Comparison of ENCODE assay signal across 19 mouse cellular contexts in the genomic region with DNA sequence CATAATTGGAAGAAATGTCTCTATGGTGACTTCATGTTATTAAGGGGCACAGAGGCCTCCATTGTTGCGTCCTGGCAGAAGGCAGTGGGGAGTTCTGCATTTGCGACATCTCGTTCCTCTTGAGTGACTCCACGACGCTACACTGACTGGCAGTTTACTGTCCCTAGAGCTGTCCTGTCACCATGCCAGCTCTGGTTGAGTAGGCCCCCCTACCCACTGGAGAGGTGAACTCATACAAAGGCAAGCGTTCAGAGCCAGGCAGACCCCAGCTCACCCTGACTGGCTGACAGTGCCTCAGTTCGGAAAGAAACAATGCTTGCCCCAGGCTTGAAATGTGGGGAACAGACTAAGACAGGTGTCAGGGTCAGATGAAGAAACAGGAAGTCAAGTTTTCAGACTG. TPM values are rescaled to one million over a fixed set of nuclear protein-coding genes. Genes with fewer than 3 reads are reported as not detected.
DNase-seq lines count a peak whose midpoint lies in the region; ATAC-seq lines count a peak whose summit lies in the region.
"Had no signal": no experiment of that assay in that cellular context is flagged by ENCODE, and none has a peak within 500 bp of the region (broad histone marks: within the 10 kb centered on the region; RNA-seq: fewer than 3 reads in every experiment).

No protein-coding gene starts in this region.

- no peak for ATAC-seq in forebrain, embryonic 14.5 days
- ATAC-seq in forebrain, embryonic 15.5 days (replicated peaks) = no peak
- ATAC-seq in midbrain, embryonic 13.5 days = no peak
- peak; percentile 49 for ATAC-seq in granulocyte monocyte progenitor cell, adult 5-6 weeks (replicated peaks; ENCODE audit: poor library complexity, severe bottlenecking)
- ATAC-seq: forebrain, postnatal 0 days; intestine, embryonic 15.5 days had no signal

- no peaks in the 10 kb centered on the region for H3K27me3 ChIP-seq in forebrain, embryonic 14.5 days (replicated peaks; ENCODE audit: control insufficient read depth, insufficient read depth, low read length)
- H3K27me3 ChIP-seq in forebrain, embryonic 15.5 days = no peaks in the 10 kb centered on the region
- H3K27me3 ChIP-seq in midbrain, embryonic 13.5 days = no peaks in the 10 kb centered on the region
- H3K27me3 ChIP-seq in midbrain, embryonic 10.5 days (ENCODE audit: low read depth, poor library complexity, severe bottlenecking) = 0 out of 2 replicates have a peak, but pooled peaks cover 7% of the 10 kb centered on the region
- H3K27me3 ChIP-seq: intestine, embryonic 15.5 days; limb, embryonic 13.5 days; lung, embryonic 15.5 days had no signal

- H3K36me3 ChIP-seq in forebrain, embryonic 14.5 days (ENCODE audit: control insufficient read depth, insufficient read depth, low read length) = no peaks in the 10 kb centered on the region
- H3K36me3 ChIP-seq in forebrain, embryonic 15.5 days = no peaks in the 10 kb centered on the region
- no peaks in the 10 kb centered on the region for H3K36me3 ChIP-seq in midbrain, embryonic 13.5 days
- no peaks in the 10 kb centered on the region for H3K36me3 ChIP-seq in midbrain, embryonic 10.5 days
- H3K36me3 ChIP-seq: heart, embryonic 10.5 days; intestine, embryonic 15.5 days; limb, embryonic 13.5 days; lung, embryonic 15.5 days had no signal

- no peaks in the 10 kb centered on the region for H3K9me3 ChIP-seq in forebrain, embryonic 14.5 days (replicated peaks; ENCODE audit: control insufficient read depth, low read length)
- no peaks in the 10 kb centered on the region for H3K9me3 ChIP-seq in forebrain, embryonic 15.5 days
- H3K9me3 ChIP-seq in midbrain, embryonic 13.5 days = no peaks in the 10 kb centered on the region
- H3K9me3 ChIP-seq in midbrain, embryonic 10.5 days (replicated peaks) = no peaks in the 10 kb centered on the region
- H3K9me3 ChIP-seq: heart, embryonic 10.5 days; intestine, embryonic 15.5 days; limb, embryonic 13.5 days; lung, embryonic 15.5 days had no signal

- WGBS in forebrain, embryonic 14.5 days = 24% methylated on average over 7 of the region's 7 CpGs
- WGBS in forebrain, embryonic 15.5 days = 32% methylated on average over 7 of the region's 7 CpGs
- 46% methylated on average over 7 of the region's 7 CpGs for WGBS in midbrain, embryonic 13.5 days
- WGBS in midbrain, embryonic 10.5 days = 72% methylated on average over 7 of the region's 7 CpGs

- no peak for DNase-seq in forebrain, embryonic 14.5 days (ENCODE audit: low spot score)
- no peak for DNase-seq in midbrain, embryonic 10.5 days (ENCODE audit: low spot score)
- DNase-seq in spleen, postnatal 10 days (ENCODE audit: low spot score in 2 of 2) = peak; percentile 28 to 57
- DNase-seq in embryo, embryonic 11 days = no peak
- DNase-seq in frontal cortex, postnatal 36 days (ENCODE audit: low spot score in 2 of 2) = no peak
- DNase-seq: adrenal gland, adult 2 months; cerebellum, adult 9-10 months; forebrain, postnatal 0 days; gastrocnemius, postnatal 10 days; heart, postnatal 14 days; thymus, postnatal 36 days had no signal

- H3K27ac ChIP-seq in forebrain, embryonic 14.5 days (ENCODE audit: low read depth, low read length) = 0 out of 2 replicates have a peak overlapping the region, but pooled peaks have one; percentile 30
- H3K27ac ChIP-seq in forebrain, embryonic 15.5 days (replicated peaks) = no peak overlapping the region
- H3K27ac ChIP-seq in midbrain, embryonic 13.5 days = 0 out of 2 replicates have a peak overlapping the region, but pooled peaks have one; percentile 2
- no peak overlapping the region; the same call in 1 of the 2 replicates for H3K27ac ChIP-seq in midbrain, embryonic 10.5 days (replicated peaks)
- H3K27ac ChIP-seq: heart, embryonic 10.5 days; intestine, embryonic 15.5 days; limb, embryonic 13.5 days; lung, embryonic 15.5 days had no signal

- no peak overlapping the region for H3K4me2 ChIP-seq in forebrain, embryonic 14.5 days (ENCODE audit: low read length)
- H3K4me2 ChIP-seq in forebrain, embryonic 15.5 days (replicated peaks) = no peak overlapping the region
- H3K4me2 ChIP-seq in midbrain, embryonic 13.5 days (replicated peaks) = no peak overlapping the region
- H3K4me2 ChIP-seq: intestine, embryonic 15.5 days; limb, embryonic 13.5 days; lung, embryonic 15.5 days had no signal

- peaks cover 5% of the 10 kb centered on the region; the same call in 1 of the 2 replicates for H3K4me1 ChIP-seq in forebrain, embryonic 14.5 days (ENCODE audit: control insufficient read depth, insufficient read depth, low read length)
- peaks cover 22% of the 10 kb centered on the region for H3K4me1 ChIP-seq in forebrain, embryonic 15.5 days
- peaks cover 37% of the 10 kb centered on the region for H3K4me1 ChIP-seq in midbrain, embryonic 13.5 days (replicated peaks)
- H3K4me1 ChIP-seq in midbrain, embryonic 10.5 days = peaks cover 44% of the 10 kb centered on the region

- no peak overlapping the region for H3K4me3 ChIP-seq in forebrain, embryonic 14.5 days (ENCODE audit: low read depth, low read length)
- no peak overlapping the region for H3K4me3 ChIP-seq in forebrain, embryonic 15.5 days
- no peak overlapping the region for H3K4me3 ChIP-seq in midbrain, embryonic 13.5 days (replicated peaks)
- H3K4me3 ChIP-seq in midbrain, embryonic 10.5 days = no peak overlapping the region
- H3K4me3 ChIP-seq: heart, embryonic 10.5 days; intestine, embryonic 15.5 days; limb, embryonic 13.5 days; lung, embryonic 15.5 days had no signal

- no peak overlapping the region for H3K9ac ChIP-seq in forebrain, embryonic 14.5 days (ENCODE audit: low read length)
- H3K9ac ChIP-seq in forebrain, embryonic 15.5 days (replicated peaks) = no peak overlapping the region
- H3K9ac ChIP-seq in midbrain, embryonic 13.5 days (replicated peaks) = no peak overlapping the region
- H3K9ac ChIP-seq: forebrain, postnatal 0 days; intestine, embryonic 15.5 days; limb, embryonic 13.5 days; lung, embryonic 15.5 days had no signal

RNA-seq across cellular contexts. Expression of a gene that starts 4.6 kb away (rescaled TPM):
- 3.5 and 5.0 TPM in 2 replicates for polyA plus RNA-seq in forebrain, embryonic 14.5 days (2014; fragmentation: Nextera tagmentation; extraction: Ambion mirVana)
- 14.1 and 15.8 TPM in 2 replicates for polyA plus RNA-seq in forebrain, embryonic 15.5 days (2015; fragmentation: Nextera tagmentation; extraction: Ambion mirVana)
- 13.6 and 15.2 TPM in 2 replicates for polyA plus RNA-seq in midbrain, embryonic 13.5 days (2015; fragmentation: Nextera tagmentation; extraction: Ambion mirVana)
- polyA plus RNA-seq in midbrain, embryonic 10.5 days (2016; fragmentation: Nextera tagmentation; extraction: Ambion mirVana) = 34.9 and 35.5 TPM in 2 replicates
- total RNA-seq in granulocyte monocyte progenitor cell, adult 5-6 weeks (2014; fragmentation: Nextera tagmentation) = 32.0 and 45.2 TPM in 2 replicates
- 7.5 and 9.9 TPM in 2 replicates for total RNA-seq in granulocyte monocyte progenitor cell, adult 5-6 weeks (2017)

RNA-seq across cellular contexts. Expression of a gene that starts 15.6 kb away (rescaled TPM):
- polyA plus RNA-seq in forebrain, embryonic 14.5 days (2014; fragmentation: Nextera tagmentation; extraction: Ambion mirVana) = 19.8 and 23.6 TPM in 2 replicates
- polyA plus RNA-seq in forebrain, embryonic 15.5 days (2015; fragmentation: Nextera tagmentation; extraction: Ambion mirVana) = 22.2 and 27.8 TPM in 2 replicates
- polyA plus RNA-seq in midbrain, embryonic 13.5 days (2015; fragmentation: Nextera tagmentation; extraction: Ambion mirVana) = 13.4 and 14.5 TPM in 2 replicates
- polyA plus RNA-seq in midbrain, embryonic 10.5 days (2016; fragmentation: Nextera tagmentation; extraction: Ambion mirVana) = 5.2 and 7.6 TPM in 2 replicates
- 1.8 and 7.0 TPM in 2 replicates for total RNA-seq in granulocyte monocyte progenitor cell, adult 5-6 weeks (2014; fragmentation: Nextera tagmentation)
- 2.4 TPM in 1 of 2 replicates, not detected in the other for total RNA-seq in granulocyte monocyte progenitor cell, adult 5-6 weeks (2017)

RNA-seq across cellular contexts. Expression of a gene that starts 22.7 kb away (rescaled TPM):
- polyA plus RNA-seq in forebrain, embryonic 14.5 days (2014; fragmentation: Nextera tagmentation; extraction: Ambion mirVana) = 0.15 and 0.19 TPM in 2 replicates
- polyA plus RNA-seq in forebrain, embryonic 15.5 days (2015; fragmentation: Nextera tagmentation; extraction: Ambion mirVana) = 0.59 and 0.88 TPM in 2 replicates
- polyA plus RNA-seq in midbrain, embryonic 13.5 days (2015; fragmentation: Nextera tagmentation; extraction: Ambion mirVana) = 0.26 and 0.55 TPM in 2 replicates
- polyA plus RNA-seq in midbrain, embryonic 10.5 days (2016; fragmentation: Nextera tagmentation; extraction: Ambion mirVana) = 0.81 and 0.98 TPM in 2 replicates
- total RNA-seq in granulocyte monocyte progenitor cell, adult 5-6 weeks (2014; fragmentation: Nextera tagmentation) = not detected in 2 replicates
- not detected in 2 replicates for total RNA-seq in granulocyte monocyte progenitor cell, adult 5-6 weeks (2017)
- total RNA-seq: adrenal gland, adult 2 months; gastrocnemius, postnatal 10 days; heart, postnatal 14 days; left cerebral cortex, adult 8-10 months had no signal
- polyA plus RNA-seq: adrenal gland, adult 2 months had no signal

RNA-seq across cellular contexts. Expression of a gene that starts 27.4 kb away (rescaled TPM):
- polyA plus RNA-seq in forebrain, embryonic 14.5 days (2014; fragmentation: Nextera tagmentation; extraction: Ambion mirVana) = 1.2 TPM in 2 replicates
- polyA plus RNA-seq in forebrain, embryonic 15.5 days (2015; fragmentation: Nextera tagmentation; extraction: Ambion mirVana) = 1.9 and 2.6 TPM in 2 replicates
- 1.8 and 2.0 TPM in 2 replicates for polyA plus RNA-seq in midbrain, embryonic 13.5 days (2015; fragmentation: Nextera tagmentation; extraction: Ambion mirVana)
- 4.4 and 5.1 TPM in 2 replicates for polyA plus RNA-seq in midbrain, embryonic 10.5 days (2016; fragmentation: Nextera tagmentation; extraction: Ambion mirVana)
- total RNA-seq in granulocyte monocyte progenitor cell, adult 5-6 weeks (2014; fragmentation: Nextera tagmentation) = not detected in 2 replicates
- not detected in 2 replicates for total RNA-seq in granulocyte monocyte progenitor cell, adult 5-6 weeks (2017)
- total RNA-seq: adrenal gland, adult 2 months had no signal

RNA-seq across cellular contexts. Expression of a gene that starts 29.2 kb away (rescaled TPM):
- polyA plus RNA-seq in forebrain, embryonic 14.5 days (2014; fragmentation: Nextera tagmentation; extraction: Ambion mirVana) = 14.8 and 15.2 TPM in 2 replicates
- polyA plus RNA-seq in forebrain, embryonic 15.5 days (2015; fragmentation: Nextera tagmentation; extraction: Ambion mirVana) = 13.4 and 14.1 TPM in 2 replicates
- polyA plus RNA-seq in midbrain, embryonic 13.5 days (2015; fragmentation: Nextera tagmentation; extraction: Ambion mirVana) = 12.3 and 13.4 TPM in 2 replicates
- polyA plus RNA-seq in midbrain, embryonic 10.5 days (2016; fragmentation: Nextera tagmentation; extraction: Ambion mirVana) = 13.2 and 13.9 TPM in 2 replicates
- total RNA-seq in granulocyte monocyte progenitor cell, adult 5-6 weeks (2014; fragmentation: Nextera tagmentation) = 8.4 and 15.5 TPM in 2 replicates
- 11.5 and 15.2 TPM in 2 replicates for total RNA-seq in granulocyte monocyte progenitor cell, adult 5-6 weeks (2017)

Comparison
In these comparisons a context has a peak if more than half of its experiments do, and no peak if none do; other contexts are left out.
1. H3K27ac ChIP-seq: peak in forebrain, embryonic 14.5 days (single experiment) and midbrain, embryonic 13.5 days (single experiment); none in forebrain, embryonic 15.5 days (single experiment) and midbrain, embryonic 10.5 days (single experiment).
2. DNase-seq: peak in spleen, postnatal 10 days (2 of 2); none in forebrain, embryonic 14.5 days (single experiment), midbrain, embryonic 10.5 days (single experiment), embryo, embryonic 11 days (single experiment) and frontal cortex, postnatal 36 days (0 of 2).